Mouse (Mus musculus) heart, postnatal 0 days (tissue): ENCODE results near the gene Tecpr2. TPM values are rescaled to one million over a fixed set of nuclear protein-coding genes. Genes with fewer than 3 reads are reported as not detected.

ENCODE experiments used
- ATAC-seq: fragments of 200-750 bp; cut with Nextera tagmentation; 2 replicates; pipeline ENCODE4 v1.8.0; 2017; ENCODE audit warnings: low read depth, moderate number of reproducible peaks, moderate library complexity; ENCODE audit not compliant: insufficient read depth
- DNase-seq: peaks from one replicate; pipeline ENCODE4 v3.0.0-alpha.2; 2016; ENCODE audit warnings: low spot score
- H3K27ac ChIP-seq: fragments of 300-500 bp; sonication (generic); 2 replicates; pipeline ENCODE4 v1.5.1; 2014; ENCODE audit warnings: low read depth, mild to moderate bottlenecking
- H3K27me3 ChIP-seq: fragments of 300-500 bp; sonication (generic); 2 replicates; pipeline ENCODE4 v1.6.1; 2014; ENCODE audit warnings: low read length, mixed read lengths; ENCODE audit not compliant: control insufficient read depth, insufficient read depth
- H3K36me3 ChIP-seq: fragments of 300-500 bp; sonication (generic); replicated peaks from 2 replicates; pipeline ENCODE4 v1.6.1; 2014; ENCODE audit warnings: low read length, mixed read lengths; ENCODE audit not compliant: control insufficient read depth, insufficient read depth
- H3K4me1 ChIP-seq: fragments of 300-500 bp; sonication (generic); 2 replicates; pipeline ENCODE4 v1.6.1; 2014; ENCODE audit warnings: antibody characterized with exemption; ENCODE audit not compliant: control insufficient read depth, insufficient read depth
- H3K4me2 ChIP-seq: fragments of 300-500 bp; sonication (generic); 2 replicates; pipeline ENCODE4 v1.6.1; 2014; ENCODE audit warnings: low read depth, mild to moderate bottlenecking, low read length, moderate library complexity
- H3K4me3 ChIP-seq: fragments of 300-500 bp; sonication (generic); 2 replicates; pipeline ENCODE4 v1.5.1; 2014; ENCODE audit warnings: low read depth, low read length
- H3K9ac ChIP-seq: fragments of 300-500 bp; sonication (generic); replicated peaks from 2 replicates; pipeline ENCODE4 v1.6.1; 2014; ENCODE audit warnings: low read depth, low read length, mixed read lengths
- H3K9me3 ChIP-seq: fragments of 300-500 bp; sonication (generic); replicated peaks from 2 replicates; pipeline ENCODE4 v1.6.1; 2016; ENCODE audit warnings: low read length; ENCODE audit not compliant: control insufficient read depth
- CTCF ChIP-seq: IDR thresholded peaks from 2 replicates; pipeline ENCODE4 v1.5.1; 2016; ENCODE audit warnings: antibody characterized with exemption, control low read depth, low read depth
- EP300 ChIP-seq: IDR thresholded peaks from 2 replicates; pipeline ENCODE4 v1.6.1; 2016; ENCODE audit warnings: antibody characterized with exemption, low read depth
- WGBS: fragments of 180-500 bp; shearing (Covaris S2); extraction: QIAGEN DNeasy Blood & Tissue Kit; methylation state at CpG from one replicate; pipeline ENCODE4 v1.1.7; 2014; 5-methylcytosine and 5-hydroxymethylcytosine counted together
- polyA plus RNA-seq: library from polyadenylated mRNA; unstranded; fragments of >200 nt; fragmentation: Nextera tagmentation; extraction: Ambion mirVana; gene quantifications from 2 replicates; pipeline ENCODE4 v1.2.1, GENCODE M21; 2015
- total RNA-seq: library from RNA; depleted of rRNA; stranded (reverse); fragments of >200 nt; gene quantifications from 2 replicates; pipeline ENCODE4 v1.2.3, GENCODE M21; 2014; ENCODE audit warnings: low replicate concordance

The Tecpr2 gene
- total and polyA plus RNA-seq, 2 experiments from 2014 or later = 1.4 to 4.7 TPM

DNA sequence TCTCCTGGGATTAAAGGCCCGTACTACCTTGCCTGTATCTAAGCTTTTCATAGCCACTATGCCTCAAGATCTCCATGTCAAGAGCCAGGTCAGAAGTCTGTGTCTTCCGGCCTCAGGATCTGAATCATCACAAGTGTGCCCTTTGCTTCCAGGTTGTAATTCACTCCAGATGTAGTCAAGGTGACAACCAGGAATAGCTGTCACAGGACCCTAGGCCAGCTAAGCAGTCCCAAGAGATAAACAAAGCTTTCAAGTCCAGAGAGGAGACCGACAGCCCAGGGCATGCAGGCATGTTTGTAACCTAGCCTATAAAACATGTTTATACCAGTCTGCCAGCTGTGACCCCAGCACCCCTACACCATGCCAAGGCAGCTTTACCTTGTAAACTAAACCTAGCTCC is 92.7 kb downstream of the Tecpr2 start:
- Histone ChIP-seq H3K4me3 (no peak overlapping the region), H3K36me3 (peaks cover 6% of the 10 kb centered on the region; the same call in 1 of the 2 replicates), H3K27me3 (no peaks in the 10 kb centered on the region), H3K4me2 (no peak overlapping the region), H3K27ac (no peak overlapping the region), H3K9ac (no peak overlapping the region), H3K9me3 (no peaks in the 10 kb centered on the region), H3K4me1 (no peaks in the 10 kb centered on the region)
- ATAC-seq (no peak), DNase-seq (no peak)
- WGBS = 75% methylated on average over 3 of the region's 3 CpGs
- TF ChIP-seq CTCF (no peak), EP300 (no peak)

- no peak for ATAC-seq
- no peaks in the 10 kb centered on the region for H3K27me3 ChIP-seq
- 80% methylated on average over 8 of the region's 8 CpGs for WGBS
Observed at GRCm38 (mm10) chr12:110983083-110983482, 94.0 kb downstream of the Tecpr2 start.

GRCm38 (mm10) chr12:110983714-110984113 is 94.7 kb downstream of the Tecpr2 start:
- Histone ChIP-seq H3K27ac (no peak overlapping the region), H3K9ac (no peak overlapping the region), H3K9me3 (no peaks in the 10 kb centered on the region), H3K27me3 (no peaks in the 10 kb centered on the region), H3K4me1 (peaks cover 6% of the 10 kb centered on the region; the same call in 1 of the 2 replicates), H3K4me3 (no peak overlapping the region), H3K4me2 (no peak overlapping the region), H3K36me3 (no peaks in the 10 kb centered on the region)
- TF ChIP-seq CTCF (no peak), EP300 (no peak)
- ATAC-seq = no peak
- no peak for DNase-seq
- WGBS = 74% methylated on average over 8 of the region's 8 CpGs

More at GRCm38 (mm10) chr12:110983083-110983482, 94.0 kb downstream of the Tecpr2 start:
- Histone ChIP-seq H3K27ac (no peak overlapping the region), H3K9me3 (no peaks in the 10 kb centered on the region), H3K4me1 (peaks cover 6% of the 10 kb centered on the region; the same call in 1 of the 2 replicates), H3K4me3 (no peak overlapping the region), H3K36me3 (no peaks in the 10 kb centered on the region), H3K9ac (no peak overlapping the region), H3K4me2 (no peak overlapping the region)
- no peak for DNase-seq
- TF ChIP-seq EP300 = no peak
- TF ChIP-seq CTCF = no peak

GRCm38 (mm10) chr12:110984598-110984997 is 95.5 kb downstream of the Tecpr2 start:
- no peak for ATAC-seq
- no peak overlapping the region for H3K27ac ChIP-seq

GRCm38 (mm10) chr12:110985141-110985540 is 96.1 kb downstream of the Tecpr2 start:
- no peak for TF ChIP-seq CTCF
- no peak for TF ChIP-seq EP300
- Histone ChIP-seq H3K4me3 (no peak overlapping the region), H3K27ac (no peak overlapping the region), H3K9ac (no peak overlapping the region), H3K27me3 (no peaks in the 10 kb centered on the region), H3K36me3 (no peaks in the 10 kb centered on the region), H3K9me3 (no peaks in the 10 kb centered on the region), H3K4me1 (peaks cover 6% of the 10 kb centered on the region; the same call in 1 of the 2 replicates), H3K4me2 (no peak overlapping the region)
- ATAC-seq (no peak), DNase-seq (no peak)
- 78% methylated on average over 9 of the region's 9 CpGs for WGBS

More at GRCm38 (mm10) chr12:110984598-110984997, 95.5 kb downstream of the Tecpr2 start:
- Histone ChIP-seq H3K36me3 (no peaks in the 10 kb centered on the region), H3K9ac (no peak overlapping the region), H3K4me3 (no peak overlapping the region), H3K4me2 (no peak overlapping the region), H3K27me3 (no peaks in the 10 kb centered on the region), H3K9me3 (no peaks in the 10 kb centered on the region), H3K4me1 (peaks cover 6% of the 10 kb centered on the region; the same call in 1 of the 2 replicates)
- TF ChIP-seq CTCF (no peak), EP300 (no peak)
- WGBS = 75% methylated on average over 4 of the region's 4 CpGs
- DNase-seq = no peak
